Mouse (Mus musculus) intestine, postnatal 0 days (tissue): ENCODE measurements around the gene Olfr313. TPM values are rescaled to one million over a fixed set of nuclear protein-coding genes. Genes with fewer than 3 reads are reported as not detected.
"Not testable (repeated sequence)": the region's sequence is repeated elsewhere in the genome, so short reads cannot be mapped to it uniquely, and the experiment has no call there.

Experiments used
- ATAC-seq: fragments of 200-750 bp; cut with Nextera tagmentation; 2 replicates; pipeline ENCODE4 v1.8.0; 2017; ENCODE audit warnings: mild to moderate bottlenecking, moderate TSS enrichment, moderate library complexity
- H3K27ac ChIP-seq: fragments of 300-500 bp; sonication (generic); 2 replicates; pipeline ENCODE4 v1.5.1; 2014; ENCODE audit warnings: mild to moderate bottlenecking, low read depth, low read length, moderate library complexity
- H3K27me3 ChIP-seq: fragments of 300-500 bp; sonication (generic); replicated peaks from 2 replicates; pipeline ENCODE4 v1.6.1; 2014; ENCODE audit warnings: low read length, mixed read lengths; ENCODE audit not compliant: control insufficient read depth, insufficient read depth
- H3K36me3 ChIP-seq: fragments of 300-500 bp; sonication (generic); 2 replicates; pipeline ENCODE4 v1.6.1; 2014; ENCODE audit warnings: mild to moderate bottlenecking, moderate library complexity; ENCODE audit not compliant: control insufficient read depth, insufficient read depth
- H3K4me1 ChIP-seq: fragments of 300-500 bp; sonication (generic); replicated peaks from 2 replicates; pipeline ENCODE4 v1.6.1; 2014; ENCODE audit warnings: antibody characterized with exemption, low read length, mixed read lengths; ENCODE audit not compliant: control insufficient read depth, insufficient read depth
- H3K4me2 ChIP-seq: fragments of 300-500 bp; sonication (generic); replicated peaks from 2 replicates; pipeline ENCODE4 v1.6.1; 2014; ENCODE audit warnings: low read depth, mild to moderate bottlenecking, moderate library complexity
- H3K4me3 ChIP-seq: fragments of 300-500 bp; sonication (generic); 2 replicates; pipeline ENCODE4 v1.5.1; 2014; ENCODE audit warnings: low read depth, low read length
- H3K9ac ChIP-seq: fragments of 300-500 bp; sonication (generic); 2 replicates; pipeline ENCODE4 v1.6.1; 2014; ENCODE audit warnings: mild to moderate bottlenecking, low read depth, low read length
- H3K9me3 ChIP-seq: fragments of 300-500 bp; sonication (generic); 2 replicates; pipeline ENCODE4 v1.6.1; 2016; ENCODE audit warnings: mixed run types; ENCODE audit not compliant: control insufficient read depth
- CTCF ChIP-seq: sonication (generic); IDR thresholded peaks from 2 replicates; pipeline ENCODE4 v1.5.1; 2016; ENCODE audit warnings: low read depth, mild to moderate bottlenecking, control low read depth, antibody characterized with exemption, moderate library complexity
- WGBS: fragments of 180-500 bp; shearing (Covaris S2); extraction: QIAGEN DNeasy Blood & Tissue Kit; methylation state at CpG from one replicate; pipeline ENCODE4 v1.1.7; 2014; 5-methylcytosine and 5-hydroxymethylcytosine counted together
- polyA plus RNA-seq: library from polyadenylated mRNA; unstranded; fragments of >200 nt; fragmentation: Nextera tagmentation; extraction: Ambion mirVana; gene quantifications from 2 replicates; pipeline ENCODE4 v1.2.1, GENCODE M21; 2015

Gene Olfr313
- polyA plus RNA-seq, 1 experiment from 2014 or later: not detected

GRCm38 (mm10) chr11:58801558-58802228 is 13.1 kb upstream of the Olfr313 start, which contains the start of gene Fam183b:
TSS of gene Fam183b (minus strand) at chr11:58801960.
- Histone ChIP-seq H3K27ac (no peak within 1 kb of the TSS), H3K9ac (no peak within 1 kb of the TSS), H3K4me2 (peak within 1 kb of the TSS; percentile 44), H3K27me3 (no peaks in the 10 kb centered on the region), H3K4me3 (no peak within 1 kb of the TSS), H3K36me3 (no peaks in the 10 kb centered on the region), H3K4me1 (0 out of 2 replicates have a peak, but pooled peaks cover 2% of the 10 kb centered on the region), H3K9me3 (no peaks in the 10 kb centered on the region)
- peak; percentile 53; the same call in 1 of the 2 replicates for ATAC-seq
- no peak for TF ChIP-seq CTCF
- WGBS: 6% methylated on average over 14 of the region's 14 CpGs

GRCm38 (mm10) chr11:58803871-58804270 is 10.9 kb upstream of the Olfr313 start:
- no peak overlapping the region for H3K4me2 ChIP-seq
- ATAC-seq: no peak
- H3K27me3 ChIP-seq: no peaks in the 10 kb centered on the region
- TF ChIP-seq CTCF: no peak
- 13% methylated on average over 4 of the region's 4 CpGs for WGBS
- H3K36me3 ChIP-seq: no peaks in the 10 kb centered on the region
- no peak overlapping the region for H3K9ac ChIP-seq
- no peak overlapping the region for H3K4me3 ChIP-seq
- no peak overlapping the region for H3K27ac ChIP-seq
- 0 out of 2 replicates have a peak, but pooled peaks cover 2% of the 10 kb centered on the region for H3K4me1 ChIP-seq
- H3K9me3 ChIP-seq: no peaks in the 10 kb centered on the region

DNA sequence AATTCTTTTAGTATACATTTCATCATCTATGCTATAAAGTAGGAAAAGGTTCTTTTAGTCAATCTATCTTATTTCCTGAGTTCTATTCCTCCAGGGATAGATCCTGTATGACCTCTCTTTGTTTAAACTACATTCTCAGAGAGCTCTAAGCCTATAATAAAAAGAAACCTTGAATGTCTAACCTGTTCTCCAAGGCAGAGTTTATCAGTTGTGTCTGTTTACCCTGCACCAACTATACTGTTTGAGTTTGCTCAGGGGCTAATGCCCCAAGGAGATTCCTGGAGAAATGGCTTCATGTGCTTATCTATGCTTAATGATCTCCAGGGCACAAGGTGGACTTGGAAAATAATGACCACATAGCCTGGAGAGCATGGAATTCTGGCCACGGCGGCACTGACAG is 10.4 kb upstream of the Olfr313 start:
- H3K9me3 ChIP-seq: no peaks in the 10 kb centered on the region
- H3K27me3 ChIP-seq: no peaks in the 10 kb centered on the region
- 0 out of 2 replicates have a peak, but pooled peaks cover 2% of the 10 kb centered on the region for H3K4me1 ChIP-seq
- 0 out of 2 replicates have a peak, but pooled peaks have one; percentile 25 for ATAC-seq
- TF ChIP-seq CTCF: no peak
- 14% methylated on average over 2 of the region's 2 CpGs for WGBS
- no peak overlapping the region for H3K27ac ChIP-seq
- H3K9ac ChIP-seq: no peak overlapping the region
- H3K4me3 ChIP-seq: no peak overlapping the region
- H3K4me2 ChIP-seq: no peak overlapping the region
- H3K36me3 ChIP-seq: no peaks in the 10 kb centered on the region

GRCm38 (mm10) chr11:58812001-58812400 is 2.8 kb upstream of the Olfr313 start:
- Histone ChIP-seq H3K27me3 (no peaks in the 10 kb centered on the region), H3K36me3 (no peaks in the 10 kb centered on the region), H3K27ac (no peak overlapping the region), H3K9ac (no peak overlapping the region), H3K4me1 (no peaks in the 10 kb centered on the region), H3K9me3 (no peaks in the 10 kb centered on the region), H3K4me2 (no peak overlapping the region), H3K4me3 (no peak overlapping the region)
- 11% methylated on average over 1 of the region's 1 CpGs for WGBS
- peak; percentile 53 for TF ChIP-seq CTCF
- no peak for ATAC-seq

DNA sequence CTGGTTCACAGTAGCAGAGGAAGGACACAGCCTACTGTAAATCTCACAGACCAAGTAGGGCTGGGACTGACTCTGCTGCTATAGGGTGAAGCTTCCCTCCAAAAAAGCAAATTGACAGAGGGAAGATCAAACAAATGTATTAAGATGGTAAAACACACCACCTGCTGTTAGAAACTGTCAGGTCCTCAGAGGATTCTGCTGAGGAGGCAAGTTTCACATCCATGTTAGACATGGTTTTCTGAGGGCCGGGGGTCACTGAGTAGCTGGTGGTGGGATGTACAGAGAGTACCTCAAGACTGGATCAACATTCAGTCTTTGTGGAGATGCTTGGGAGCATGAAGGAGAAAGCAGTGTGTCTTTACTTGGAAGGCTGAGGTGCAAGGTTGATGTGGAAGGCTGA is 876 bp downstream of the Olfr313 start:
- Histone ChIP-seq H3K36me3 (no peaks in the 10 kb centered on the region), H3K4me1 (no peaks in the 10 kb centered on the region)

GRCm38 (mm10) chr11:58828937-58829336 is 14.1 kb downstream of the Olfr313 start, which contains the start of gene Olfr312:
TSS of gene Olfr312 (plus strand) at chr11:58829237.
- H3K4me1 ChIP-seq, H3K9ac ChIP-seq, ATAC-seq, H3K9me3 ChIP-seq, H3K36me3 ChIP-seq, H3K4me3 ChIP-seq, H3K4me2 ChIP-seq, H3K27ac ChIP-seq, H3K27me3 ChIP-seq: not testable (repeated sequence)

More for the DNA sequence above, 876 bp downstream of the Olfr313 start:
- no peak overlapping the region for H3K4me2 ChIP-seq
- ATAC-seq: no peak
- no peak overlapping the region for H3K9ac ChIP-seq
- WGBS: 79% methylated on average over 1 of the region's 1 CpGs
- no peak overlapping the region for H3K27ac ChIP-seq
- H3K9me3 ChIP-seq: no peaks in the 10 kb centered on the region
- TF ChIP-seq CTCF: no peak
- H3K27me3 ChIP-seq: no peaks in the 10 kb centered on the region
- H3K4me3 ChIP-seq: no peak overlapping the region
